Mouse (Mus musculus) megakaryocyte, embryonic 14.5 days (primary cell): ENCODE data around the gene Col4a2.

Experiments
- FLI1 ChIP-seq: IDR thresholded peaks from 2 replicates; pipeline ENCODE4 v1.6.1; 2012; ENCODE audit warnings: low read length, inconsistent platforms, mixed read lengths
- GATA1 ChIP-seq: IDR thresholded peaks from 3 replicates; pipeline ENCODE4 v1.6.1; 2012; ENCODE audit warnings: mixed read lengths, low read length, inconsistent platforms, borderline replicate concordance

DNA sequence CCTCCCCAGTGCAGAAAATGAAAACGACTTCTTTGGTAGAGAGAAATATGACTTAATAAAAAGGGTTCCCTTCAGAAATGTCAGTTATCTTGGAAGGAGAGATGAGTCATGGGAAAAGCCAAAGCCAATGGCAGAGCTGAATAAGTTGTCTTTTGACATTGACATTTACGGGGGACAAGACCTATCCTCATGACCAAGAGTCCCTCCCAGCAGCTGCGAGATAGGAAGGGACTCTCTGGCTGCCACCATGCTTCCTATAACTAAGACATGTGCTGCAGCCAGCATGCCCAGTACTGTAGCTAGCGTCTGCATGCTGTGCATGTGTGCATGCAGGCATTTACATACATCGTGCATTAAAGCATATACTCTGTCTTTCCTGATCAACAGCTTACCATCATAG is 53.6 kb downstream of the Col4a2 start:
- TF ChIP-seq GATA1 (no peak), FLI1 (no peak)
